ENCODE assay signal across 15 mouse cellular contexts in the genomic region with DNA sequence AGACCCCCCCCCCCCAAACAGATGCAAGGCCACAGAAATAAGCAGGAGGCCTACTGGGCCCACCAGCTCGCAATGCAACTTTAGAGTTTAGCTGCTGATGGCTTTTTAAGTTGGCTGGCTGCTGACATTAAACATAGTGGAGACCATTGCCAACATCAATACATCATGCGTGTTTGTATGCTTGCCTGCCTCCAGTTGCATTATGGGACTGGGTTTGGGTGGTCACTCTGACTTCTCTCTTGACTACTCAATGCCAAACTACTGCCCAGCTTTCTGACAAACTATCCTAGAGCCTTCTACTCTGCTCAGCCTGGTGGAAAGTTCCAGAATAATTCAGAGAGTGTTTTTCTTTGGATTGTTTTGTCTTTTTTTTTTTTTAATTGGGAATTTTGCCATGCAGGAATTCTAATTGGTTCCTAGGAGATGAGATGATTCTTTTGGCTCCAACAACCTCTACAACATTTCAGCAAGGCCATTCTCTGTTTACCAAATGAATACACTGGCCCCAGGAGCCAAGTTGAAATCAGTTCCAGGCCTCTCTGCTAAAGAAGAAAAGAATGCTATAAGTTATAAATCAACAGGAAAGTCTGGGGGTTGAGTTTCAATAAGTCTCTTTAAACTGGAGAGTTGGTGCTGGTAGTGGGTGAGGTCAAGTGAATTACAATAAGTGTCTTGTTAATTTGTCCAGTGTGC.
DNase-seq lines count a peak whose midpoint lies in the region; ATAC-seq and TF ChIP-seq lines count a peak whose summit lies in the region.
"Had no signal": no experiment of that assay in that cellular context is flagged by ENCODE, and none has a peak within 500 bp of the region (broad histone marks: within the 10 kb centered on the region; RNA-seq: fewer than 3 reads in every experiment).

No protein-coding gene starts in this region.

- TF ChIP-seq CTCF in hindbrain, postnatal 0 days (IDR thresholded peaks at IDR 0.05; ENCODE audit: low read depth) = no peak

- H3K4me1 ChIP-seq in hindbrain, postnatal 0 days (ENCODE audit: insufficient read depth, low read length) = no peaks in the 10 kb centered on the region
- H3K4me1 ChIP-seq in hindbrain, embryonic 10.5 days (replicated peaks) = peaks cover 26% of the 10 kb centered on the region
- H3K4me1 ChIP-seq in forebrain, embryonic 13.5 days = peaks cover 42% of the 10 kb centered on the region
- H3K4me1 ChIP-seq in stomach, embryonic 15.5 days = 0 out of 2 replicates have a peak, but pooled peaks cover 3% of the 10 kb centered on the region
- H3K4me1 ChIP-seq: liver, embryonic 12.5 days had no signal

- H3K9me3 ChIP-seq in hindbrain, postnatal 0 days (ENCODE audit: low read length) = no peaks in the 10 kb centered on the region
- H3K9me3 ChIP-seq in hindbrain, embryonic 10.5 days = no peaks in the 10 kb centered on the region
- H3K9me3 ChIP-seq in forebrain, embryonic 13.5 days (replicated peaks) = no peaks in the 10 kb centered on the region
- no peaks in the 10 kb centered on the region for H3K9me3 ChIP-seq in stomach, embryonic 15.5 days
- H3K9me3 ChIP-seq: heart, embryonic 13.5 days; liver, embryonic 12.5 days had no signal

- no peaks in the 10 kb centered on the region for H3K36me3 ChIP-seq in hindbrain, postnatal 0 days (ENCODE audit: insufficient read depth, low read length)
- no peaks in the 10 kb centered on the region for H3K36me3 ChIP-seq in hindbrain, embryonic 10.5 days
- H3K36me3 ChIP-seq in forebrain, embryonic 13.5 days (ENCODE audit: poor library complexity, severe bottlenecking) = no peaks in the 10 kb centered on the region
- H3K36me3 ChIP-seq in stomach, embryonic 15.5 days = no peaks in the 10 kb centered on the region
- H3K36me3 ChIP-seq: heart, embryonic 13.5 days; liver, embryonic 12.5 days had no signal

- peak; percentile 45; the same call in 1 of the 2 replicates for ATAC-seq in hindbrain, postnatal 0 days
- no peak for ATAC-seq in forebrain, embryonic 13.5 days
- ATAC-seq in stomach, embryonic 15.5 days (ENCODE audit: insufficient read depth, low FRiP score, low read depth) = no peak
- ATAC-seq in cerebellum, adult (ENCODE audit: insufficient number of reproducible peaks, low FRiP score, low TSS enrichment) = no peak
- ATAC-seq: liver, embryonic 12.5 days; Patski had no signal

- no peak overlapping the region for H3K9ac ChIP-seq in hindbrain, postnatal 0 days (replicated peaks; ENCODE audit: low read length)
- H3K9ac ChIP-seq in forebrain, embryonic 13.5 days = no peak overlapping the region
- H3K9ac ChIP-seq in stomach, embryonic 15.5 days = no peak overlapping the region
- H3K9ac ChIP-seq: heart, embryonic 13.5 days; liver, embryonic 12.5 days had no signal

- H3K27ac ChIP-seq in hindbrain, postnatal 0 days = no peak overlapping the region
- H3K27ac ChIP-seq in hindbrain, embryonic 10.5 days = no peak overlapping the region
- H3K27ac ChIP-seq in forebrain, embryonic 13.5 days = peak overlapping the region; percentile 75; the same call in 1 of the 2 replicates
- peak overlapping the region; percentile 74; the same call in 1 of the 2 replicates for H3K27ac ChIP-seq in stomach, embryonic 15.5 days
- H3K27ac ChIP-seq: heart, embryonic 13.5 days; liver, embryonic 12.5 days had no signal

- peak; percentile 20 for DNase-seq in hindbrain, postnatal 0 days (ENCODE audit: low spot score)
- no peak for DNase-seq in hindbrain, embryonic 10.5 days (ENCODE audit: low spot score)
- DNase-seq in lung, postnatal 10 days = peak; percentile 50
- no peak for DNase-seq in lung, postnatal 36 days
- DNase-seq in retina, postnatal 1 day = no peak
- DNase-seq: adrenal gland, adult 2 months; gastrocnemius, postnatal 14 days; right cerebral cortex, postnatal 14 days; thymus, postnatal 4 days had no signal

- WGBS in hindbrain, postnatal 0 days = 62% methylated on average over 2 of the region's 2 CpGs
- WGBS in hindbrain, embryonic 10.5 days = 89% methylated on average over 2 of the region's 2 CpGs
- 63% methylated on average over 2 of the region's 2 CpGs for WGBS in forebrain, embryonic 13.5 days
- WGBS in stomach, embryonic 15.5 days = 55% methylated on average over 2 of the region's 2 CpGs

- no peak overlapping the region for H3K4me3 ChIP-seq in hindbrain, postnatal 0 days (ENCODE audit: low read length)
- no peak overlapping the region for H3K4me3 ChIP-seq in hindbrain, embryonic 10.5 days
- H3K4me3 ChIP-seq in forebrain, embryonic 13.5 days = no peak overlapping the region
- H3K4me3 ChIP-seq in stomach, embryonic 15.5 days (replicated peaks) = no peak overlapping the region
- H3K4me3 ChIP-seq: heart, embryonic 13.5 days; liver, embryonic 12.5 days had no signal

- H3K27me3 ChIP-seq in hindbrain, postnatal 0 days (ENCODE audit: insufficient read depth, low read length) = no peaks in the 10 kb centered on the region
- peaks cover 28% of the 10 kb centered on the region for H3K27me3 ChIP-seq in hindbrain, embryonic 10.5 days (ENCODE audit: insufficient read depth, poor library complexity, severe bottlenecking)
- no peaks in the 10 kb centered on the region for H3K27me3 ChIP-seq in forebrain, embryonic 13.5 days
- H3K27me3 ChIP-seq in stomach, embryonic 15.5 days (replicated peaks) = no peaks in the 10 kb centered on the region
- H3K27me3 ChIP-seq: heart, embryonic 13.5 days; liver, embryonic 12.5 days; Patski had no signal

- no peak overlapping the region for H3K4me2 ChIP-seq in hindbrain, postnatal 0 days (ENCODE audit: low read depth, low read length)
- H3K4me2 ChIP-seq in forebrain, embryonic 13.5 days = no peak overlapping the region
- no peak overlapping the region for H3K4me2 ChIP-seq in stomach, embryonic 15.5 days
- H3K4me2 ChIP-seq: heart, embryonic 13.5 days; liver, embryonic 12.5 days had no signal

Comparison
In these comparisons a context has a peak if more than half of its experiments do, and no peak if none do; other contexts are left out.
1. DNase-seq: peak in hindbrain, postnatal 0 days (single experiment) and lung, postnatal 10 days (single experiment); none in hindbrain, embryonic 10.5 days (single experiment), lung, postnatal 36 days (single experiment) and retina, postnatal 1 day (single experiment).
2. H3K27ac ChIP-seq: peak in forebrain, embryonic 13.5 days (single experiment) and stomach, embryonic 15.5 days (single experiment); none in hindbrain, postnatal 0 days (single experiment) and hindbrain, embryonic 10.5 days (single experiment).